Mouse (Mus musculus) gastrocnemius, postnatal 36 days (tissue): ENCODE results near the gene Isyna1. TPM values are rescaled to one million over a fixed set of nuclear protein-coding genes. Genes with fewer than 3 reads are reported as not detected.
A peak's percentile ranks its signal among the peaks of the same experiment; 100 is the strongest.

Experiments
- DNase-seq, 2 experiments: peaks; one replicate each; pipeline ENCODE4 v3.0.0; 2022
- intact Hi-C: fragments of 180-260 bp; cut with DNase I; formaldehyde crosslinking; loops from one replicate; pipeline ENCODE4 v1.15.1; 2025
- total RNA-seq, 2 experiments: library from RNA; stranded (reverse); gene quantifications; 2 replicates each; pipeline ENCODE4 v1.2.3; 2021

The Isyna1 gene
- total RNA-seq, 2 experiments from 2014 or later: 4.1 to 5.1 TPM

- intact Hi-C loops: loop anchor here (5.0 kb wide), 1 partner anchor 36 kb away; no protein-coding TSS in a partner anchor
- no peak for DNase-seq
Observed at GRCm38 (mm10) chr8:70615894-70616293, 21.7 kb downstream of the Isyna1 start, which contains the start of gene Lrrc25. Gene Lrrc25, plus strand, starts transcription at chr8:70616155.

GRCm38 (mm10) chr8:70616645-70617044 lies 22.5 kb downstream of the Isyna1 start:
- no peak for DNase-seq
- intact Hi-C loops: loop anchor here (5.0 kb wide), 1 partner anchor 36 kb away; no protein-coding TSS in a partner anchor

GRCm38 (mm10) chr8:70617985-70618384 lies 23.8 kb downstream of the Isyna1 start:
- DNase-seq: no peak
- intact Hi-C loops: loop anchor here (5.0 kb wide), 1 partner anchor 34 kb away; no protein-coding TSS in a partner anchor

GRCm38 (mm10) chr8:70618888-70619334 lies 24.7 kb downstream of the Isyna1 start:
- DNase-seq: peak in 1 of 2 experiments; percentile 43
- intact Hi-C loops: loop anchor here (5.0 kb wide), 1 partner anchor 33 kb away; no protein-coding TSS in a partner anchor

- intact Hi-C loops: no loop called here
- no peak for DNase-seq
Observed at GRCm38 (mm10) chr8:70622220-70622619, 28.0 kb downstream of the Isyna1 start.

GRCm38 (mm10) chr8:70625104-70625503 lies 30.9 kb downstream of the Isyna1 start:
- DNase-seq: peak in 1 of 2 experiments; percentile 65
- intact Hi-C loops: no loop called here

GRCm38 (mm10) chr8:70627041-70627440 lies 32.9 kb downstream of the Isyna1 start:
- intact Hi-C loops: no loop called here

GRCm38 (mm10) chr8:70628986-70629490 lies 34.9 kb downstream of the Isyna1 start:
- DNase-seq: no peak
- intact Hi-C loops: loop anchor here (2.0 kb wide), 1 partner anchor 24 kb away; no protein-coding TSS in a partner anchor

More at GRCm38 (mm10) chr8:70627041-70627440, 32.9 kb downstream of the Isyna1 start:
- DNase-seq: no peak

- intact Hi-C loops: loop anchor here (2.0 to 5.0 kb wide), 2 partner anchors 23 to 72 kb away; partner anchors contain the start of gene Iqcn
- peak; percentile 75 to 92 for DNase-seq
Observed at GRCm38 (mm10) chr8:70629574-70630531, 35.7 kb downstream of the Isyna1 start.

- DNase-seq: peak in 1 of 2 experiments; percentile 47
- intact Hi-C loops: loop anchor here (5.0 kb wide), 1 partner anchor 72 kb away; the partner anchor contains the start of gene Iqcn
Observed at GRCm38 (mm10) chr8:70630532-70631381, 36.6 kb downstream of the Isyna1 start.

GRCm38 (mm10) chr8:70631436-70631835 lies 37.3 kb downstream of the Isyna1 start:
- intact Hi-C loops: loop anchor here (5.0 kb wide), 1 partner anchor 71 kb away; the partner anchor contains the start of gene Iqcn
- DNase-seq: no peak

GRCm38 (mm10) chr8:70632346-70632892 lies 38.2 kb downstream of the Isyna1 start, which contains the start of gene Gdf15:
Gene Gdf15, minus strand, starts transcription at chr8:70632456.
- intact Hi-C loops: loop anchor here (5.0 kb wide), 1 partner anchor 70 kb away; the partner anchor contains the start of gene Iqcn
- no peak for DNase-seq

GRCm38 (mm10) chr8:70634066-70634465 lies 39.9 kb downstream of the Isyna1 start:
- intact Hi-C loops: loop anchor here (5.0 kb wide), 1 partner anchor 68 kb away; the partner anchor contains the start of gene Iqcn
- peak in 1 of 2 experiments; percentile 60 for DNase-seq

- intact Hi-C loops: no loop called here
- no peak for DNase-seq
Observed at GRCm38 (mm10) chr8:70635527-70635926, 41.4 kb downstream of the Isyna1 start.

GRCm38 (mm10) chr8:70636838-70637237 lies 42.7 kb downstream of the Isyna1 start:
- intact Hi-C loops: no loop called here
- no peak for DNase-seq

GRCm38 (mm10) chr8:70638752-70639151 lies 44.6 kb downstream of the Isyna1 start:
- intact Hi-C loops: no loop called here
- DNase-seq: no peak

GRCm38 (mm10) chr8:70643019-70643418 lies 48.8 kb downstream of the Isyna1 start:
- no peak for DNase-seq
- intact Hi-C loops: no loop called here

- intact Hi-C loops: no loop called here
- no peak for DNase-seq
Observed at GRCm38 (mm10) chr8:70644065-70644464, 49.9 kb downstream of the Isyna1 start.

GRCm38 (mm10) chr8:70645501-70646224 lies 51.5 kb downstream of the Isyna1 start:
- intact Hi-C loops: no loop called here
- no peak for DNase-seq
